Mouse (Mus musculus) urinary bladder, postnatal 36 days (tissue): ENCODE results near the gene Actn3.
"Not testable (repeated sequence)": the region's sequence is repeated elsewhere in the genome, so short reads cannot be mapped to it uniquely, and the experiment has no call there.

Source experiments
- DNase-seq, 2 experiments: peaks; one replicate each; pipeline ENCODE4 v3.0.0; 2022; ENCODE audit warnings: low spot score in 2 of 2, mixed read lengths in 1 of 2

Actn3 gene

DNA sequence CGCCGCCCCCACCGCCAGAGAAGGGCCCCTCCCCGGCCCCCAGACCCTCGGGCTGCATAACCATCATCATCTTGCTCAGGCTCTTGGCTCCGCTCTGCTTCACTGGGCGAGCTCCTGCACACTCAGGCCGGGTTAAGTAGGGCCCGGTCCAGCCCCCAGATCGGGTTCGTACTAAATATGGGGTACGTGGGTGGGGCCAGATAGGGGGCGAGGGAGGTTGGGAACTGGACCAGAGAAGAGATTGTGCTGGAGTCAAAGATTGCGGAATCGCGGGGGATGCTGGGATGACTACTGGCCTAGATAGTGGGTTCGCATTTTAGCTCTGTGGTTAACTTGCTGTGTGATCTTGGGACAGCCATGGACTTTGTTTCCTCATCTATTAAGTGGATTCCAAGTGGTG, at the start of gene Actn3:
Gene Actn3 (minus strand): TSS at position 125 of the 400 bp plus-strand sequence.
- peak; percentile 13 to 63 for DNase-seq

DNA sequence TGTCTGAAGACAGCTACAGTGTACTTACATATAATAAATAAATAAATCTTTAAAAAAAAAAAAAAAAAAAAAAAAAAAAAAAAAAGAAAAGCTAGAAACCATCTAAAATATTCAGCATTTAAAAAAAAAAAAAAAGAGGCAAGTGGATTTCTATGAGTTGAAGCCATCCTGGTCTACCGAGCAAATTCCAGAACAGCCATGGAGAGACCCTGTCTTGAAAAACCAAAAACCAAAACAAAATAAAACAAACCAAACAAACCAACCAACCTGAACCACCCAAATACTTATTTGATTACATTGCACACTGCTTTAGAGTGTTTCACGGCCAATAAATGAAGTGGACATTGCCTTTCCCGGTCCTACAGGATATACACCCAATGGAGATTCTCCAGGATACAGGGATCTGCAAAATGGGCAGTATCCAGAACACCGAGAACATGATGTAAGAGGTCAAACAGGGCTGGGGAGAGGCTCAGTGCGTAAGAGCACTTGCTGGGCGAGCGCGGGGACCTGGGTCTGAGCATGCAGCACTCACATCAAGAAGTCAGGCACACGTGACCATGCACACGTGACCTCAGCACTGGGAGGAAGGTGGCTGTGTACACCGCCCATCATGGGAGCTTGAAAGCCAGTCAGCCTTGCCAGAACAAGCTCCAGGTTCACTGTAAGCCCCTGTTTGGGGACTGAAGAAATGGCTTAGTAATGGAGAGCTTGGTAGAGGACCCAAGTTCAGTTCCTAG, 47.6 kb upstream of the Actn3 start:
- no peak for DNase-seq

DNA sequence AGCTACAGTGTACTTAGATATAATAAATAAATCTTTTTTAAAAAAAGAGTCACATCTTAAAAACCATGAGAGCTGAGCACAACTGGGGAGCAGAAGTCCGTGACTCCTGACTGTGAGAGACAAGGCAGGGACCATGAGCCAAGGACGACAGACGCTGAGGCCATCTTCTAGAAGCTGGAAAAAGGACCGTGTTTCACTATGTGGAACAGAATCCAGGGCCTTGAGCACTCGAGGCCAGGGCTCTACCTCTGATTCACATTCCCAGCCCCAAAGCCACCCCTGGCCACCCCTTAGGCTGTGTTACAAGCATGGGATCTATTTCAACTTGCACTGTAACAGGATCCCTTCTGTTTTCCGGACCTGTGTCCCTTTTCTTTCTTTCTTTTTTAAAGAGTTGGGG, 41.9 kb upstream of the Actn3 start:
- DNase-seq = no peak

DNA sequence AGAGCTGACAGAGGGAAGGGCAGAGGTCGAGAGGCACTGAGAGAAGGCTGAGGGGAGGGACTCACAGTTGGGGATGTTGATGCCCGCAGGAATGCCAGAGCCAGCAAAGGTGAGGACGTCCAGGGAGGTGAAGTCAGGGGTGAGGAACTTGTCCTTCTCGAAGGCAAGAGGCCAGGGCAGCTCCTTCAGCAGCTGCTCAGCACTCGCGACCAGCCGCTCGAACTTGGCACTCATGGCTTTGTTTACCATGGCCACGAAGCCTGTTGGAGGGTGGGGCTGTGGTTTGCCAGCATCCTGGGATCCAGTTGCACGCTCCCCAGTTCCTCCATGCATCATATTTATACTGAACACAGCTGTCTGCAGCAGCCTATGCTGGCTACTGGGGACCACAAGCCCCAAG, 39.1 kb upstream of the Actn3 start:
- DNase-seq = no peak

DNA sequence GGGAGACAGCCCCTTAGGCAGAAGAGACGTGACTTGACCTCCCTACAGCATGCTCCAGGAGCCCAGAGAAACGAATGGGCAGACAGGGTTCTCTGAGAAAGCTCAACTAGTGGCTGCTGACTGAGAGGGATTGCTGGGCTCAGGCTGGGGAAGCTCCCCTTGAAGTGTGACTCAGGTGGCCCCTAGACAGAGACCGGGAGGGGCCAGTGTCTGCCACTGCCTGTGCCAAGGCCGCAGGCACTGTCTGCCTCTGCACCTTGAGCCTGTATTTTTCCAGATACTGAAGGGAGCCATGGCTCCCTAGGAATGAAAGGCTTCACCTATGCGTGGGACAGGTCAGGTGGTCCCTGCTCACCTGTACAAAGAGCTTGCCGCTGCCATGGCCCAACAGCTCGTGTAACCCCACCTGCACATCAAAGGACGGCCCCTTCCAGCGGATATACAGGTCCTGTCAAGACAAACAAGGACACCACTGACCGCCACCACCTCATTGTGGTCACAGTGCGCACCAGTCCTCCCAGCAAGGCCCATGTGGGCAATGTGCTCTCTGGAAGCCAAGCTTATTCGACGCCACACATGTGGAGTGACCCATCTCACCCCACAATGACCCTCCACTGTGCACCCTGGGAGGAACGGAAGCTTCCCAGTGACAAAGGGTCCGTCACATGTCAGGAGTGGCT, 38.4 kb upstream of the Actn3 start:
- no peak for DNase-seq

DNA sequence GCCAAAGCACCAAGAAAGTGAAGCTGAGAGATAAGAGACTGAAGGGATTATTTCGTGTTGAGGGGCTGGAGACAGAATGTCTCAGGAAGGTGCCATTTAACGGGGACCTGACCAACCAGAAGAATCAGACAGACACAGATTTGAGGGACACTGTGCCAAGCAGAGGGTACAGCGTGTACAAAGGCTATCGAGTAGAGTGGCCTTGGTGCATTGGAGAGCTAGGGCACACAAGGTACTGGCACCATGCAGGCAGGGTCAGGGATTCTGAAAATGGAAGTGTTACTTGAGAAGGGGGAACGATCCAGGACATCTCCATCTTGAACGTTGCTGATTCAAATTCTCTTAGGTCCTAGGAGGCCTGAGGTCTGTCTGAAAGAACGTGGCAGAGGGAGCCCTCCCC, 31.7 kb upstream of the Actn3 start:
- DNase-seq = no peak

DNA sequence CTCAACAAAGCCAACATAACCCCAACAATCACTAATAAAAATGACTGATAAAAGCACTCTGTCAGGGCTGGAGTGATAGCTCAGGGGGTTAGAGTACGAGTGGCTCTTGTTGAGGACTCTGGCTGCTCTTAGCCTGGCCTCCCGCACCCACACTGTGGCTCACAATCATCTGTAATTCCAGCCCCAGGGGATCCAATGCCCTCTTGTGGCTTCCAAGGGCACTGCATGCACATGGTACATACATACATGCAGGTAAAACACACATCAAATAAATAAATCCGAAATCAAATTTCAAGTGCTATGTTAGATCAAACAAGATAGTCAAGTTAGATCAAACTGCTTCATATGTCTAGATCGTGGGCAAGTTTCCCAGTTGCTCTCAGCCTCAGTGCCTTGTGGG, 30.4 kb upstream of the Actn3 start:
- no peak for DNase-seq

DNA sequence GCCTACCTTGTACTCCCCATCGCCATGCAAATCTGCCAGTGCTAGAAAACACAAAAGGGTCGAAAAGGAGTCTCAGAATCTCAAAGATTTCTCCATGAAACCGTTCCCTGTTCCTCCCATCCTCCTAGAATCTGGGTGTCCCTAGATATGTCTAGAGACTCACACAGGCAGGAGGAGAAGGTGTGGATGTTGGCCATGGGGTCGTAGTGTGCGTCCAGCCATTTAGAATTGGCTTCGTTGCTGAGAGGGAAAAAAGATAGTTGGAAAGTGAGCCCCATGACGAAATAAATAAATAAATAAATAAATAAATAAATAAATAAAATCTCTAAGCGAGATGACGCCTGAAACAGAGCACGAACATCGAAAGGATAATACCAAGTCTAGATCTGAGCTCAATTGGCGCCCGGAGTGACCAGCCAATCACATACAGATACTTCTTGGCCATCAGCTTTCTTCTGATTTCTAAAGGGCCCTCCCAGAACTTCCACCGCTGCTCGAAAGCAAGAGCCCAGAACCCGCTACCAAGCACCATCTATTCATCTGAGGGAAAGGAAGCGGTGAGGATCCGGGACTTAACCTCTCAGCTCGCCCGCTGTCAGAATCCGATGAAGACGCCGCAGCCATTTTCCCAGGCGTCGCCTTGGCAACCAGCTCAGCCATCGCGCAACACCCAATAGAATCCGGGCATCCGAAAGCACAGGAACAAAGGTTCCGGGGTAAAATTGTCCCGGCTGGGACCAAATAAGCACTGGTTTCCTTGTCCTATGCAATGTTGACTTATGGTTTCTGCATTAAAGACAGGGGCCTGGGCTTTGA, 28.5 kb upstream of the Actn3 start, which contains the start of gene Bbs1:
Gene Bbs1 (minus strand): TSS at position 650 of the 816 bp plus-strand sequence.
- peak; percentile 63 to 75 for DNase-seq

DNA sequence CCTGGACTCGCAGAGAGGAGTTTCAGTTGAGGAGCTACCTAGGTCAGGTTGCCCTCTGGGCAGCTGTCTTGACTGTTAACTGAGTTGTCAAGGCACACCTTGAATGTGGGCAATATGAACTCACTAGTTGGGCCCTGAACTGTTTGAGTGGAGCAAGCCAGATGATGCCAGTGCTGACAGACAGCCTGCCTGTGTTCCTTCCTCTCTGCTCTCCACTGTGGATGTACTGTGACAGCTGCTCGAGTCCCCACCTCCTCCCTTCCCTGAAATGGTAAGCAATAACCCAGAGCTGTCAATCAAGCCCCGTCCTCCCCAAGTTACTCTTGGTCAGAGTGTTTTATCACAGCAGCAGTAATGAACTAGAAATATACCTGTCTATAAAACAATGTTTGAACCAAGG, 22.2 kb upstream of the Actn3 start:
- DNase-seq = no peak

DNA sequence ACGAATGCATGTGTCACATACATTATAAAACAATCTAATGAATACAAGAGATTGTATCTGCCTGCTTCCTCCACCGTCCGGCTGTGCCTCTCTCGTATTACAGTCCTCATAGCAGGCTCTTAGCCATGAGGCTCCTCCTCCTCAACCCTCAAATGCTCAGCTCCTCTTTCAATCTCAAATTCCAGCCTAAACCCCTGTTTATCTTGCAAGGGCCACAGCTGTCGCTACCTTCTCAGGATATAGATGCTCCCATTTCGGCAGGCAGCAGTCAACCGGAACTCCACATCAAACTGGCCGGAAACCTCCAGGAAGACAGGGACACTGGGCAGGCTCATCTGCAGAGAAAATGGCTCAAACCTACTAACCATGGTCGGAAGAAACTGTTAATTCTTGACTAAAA, 21.3 kb upstream of the Actn3 start:
- DNase-seq = no peak

DNA sequence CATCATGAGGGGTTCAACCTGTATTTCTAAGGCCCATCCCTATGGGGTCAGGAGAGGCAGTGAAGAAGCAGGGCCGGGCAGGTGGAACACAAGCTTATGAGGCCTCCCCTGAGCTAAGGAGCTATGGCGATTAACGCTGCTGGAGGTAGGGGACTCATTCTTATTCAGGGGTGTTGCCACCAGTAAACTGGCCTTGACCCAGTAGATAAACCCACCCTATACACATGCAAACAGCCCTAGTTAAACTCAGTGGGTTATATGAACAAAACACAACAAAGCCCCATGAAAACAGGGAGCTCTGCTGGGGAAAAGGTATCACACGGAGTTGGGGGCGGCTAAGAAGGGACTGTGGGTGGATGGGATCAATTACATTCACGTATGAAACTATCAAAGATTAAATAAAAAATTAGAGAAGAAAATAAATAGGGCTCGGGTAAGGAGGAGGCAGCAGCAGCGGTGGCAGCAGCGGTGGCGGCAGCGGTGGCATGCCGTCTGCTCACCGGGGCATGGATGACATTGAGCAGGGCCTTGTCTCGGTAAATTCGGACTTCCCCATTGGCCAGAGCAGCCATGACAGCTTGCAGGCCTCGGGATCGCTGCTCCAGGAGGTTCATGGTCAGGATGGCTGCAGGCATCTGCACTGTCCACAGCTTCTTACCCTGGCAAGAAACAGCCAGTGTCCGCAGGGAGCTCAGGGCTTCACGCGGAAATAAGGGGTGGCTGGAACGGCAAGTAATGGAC, 19.2 kb upstream of the Actn3 start:
- DNase-seq = no peak

DNA sequence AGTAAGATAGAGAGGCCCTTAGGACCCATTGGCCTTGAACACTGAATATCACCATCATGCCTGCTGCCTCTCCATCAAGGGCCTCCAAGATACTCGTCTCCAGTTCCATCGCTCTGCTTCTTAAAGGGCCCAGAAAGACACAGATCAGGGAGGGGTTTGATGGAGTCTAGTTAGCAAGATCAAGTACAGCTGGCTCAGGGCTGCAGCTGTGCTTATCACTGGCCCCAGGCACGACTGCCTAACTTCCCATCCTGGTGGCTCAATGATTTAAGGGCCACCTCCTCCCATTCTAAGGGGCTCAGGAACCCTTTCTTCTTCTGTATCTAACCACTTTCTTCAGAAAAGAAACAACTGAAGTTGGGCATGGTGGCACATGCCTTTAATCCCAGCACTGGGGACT, 14.1 kb upstream of the Actn3 start:
- DNase-seq = no peak

DNA sequence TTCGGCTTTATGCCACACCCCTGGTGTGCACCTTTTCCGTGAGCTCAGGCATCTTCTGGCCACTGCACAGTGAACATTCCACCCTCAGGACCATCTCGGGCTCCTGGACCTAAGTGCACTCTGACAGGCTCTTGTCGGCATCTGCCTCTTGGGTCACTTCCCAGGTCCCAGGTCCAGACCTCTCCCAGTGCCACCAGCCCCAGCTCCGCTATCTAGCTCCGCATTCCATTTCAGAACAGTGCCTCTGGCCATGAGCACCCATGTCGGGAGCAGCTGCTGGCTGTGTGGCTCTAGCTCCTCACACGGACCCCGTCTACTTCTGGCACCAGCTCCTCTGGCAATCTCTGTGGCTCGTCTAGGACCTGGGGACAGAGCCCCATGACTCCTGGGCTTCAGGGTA, 12.1 kb upstream of the Actn3 start:
- no peak for DNase-seq

DNA sequence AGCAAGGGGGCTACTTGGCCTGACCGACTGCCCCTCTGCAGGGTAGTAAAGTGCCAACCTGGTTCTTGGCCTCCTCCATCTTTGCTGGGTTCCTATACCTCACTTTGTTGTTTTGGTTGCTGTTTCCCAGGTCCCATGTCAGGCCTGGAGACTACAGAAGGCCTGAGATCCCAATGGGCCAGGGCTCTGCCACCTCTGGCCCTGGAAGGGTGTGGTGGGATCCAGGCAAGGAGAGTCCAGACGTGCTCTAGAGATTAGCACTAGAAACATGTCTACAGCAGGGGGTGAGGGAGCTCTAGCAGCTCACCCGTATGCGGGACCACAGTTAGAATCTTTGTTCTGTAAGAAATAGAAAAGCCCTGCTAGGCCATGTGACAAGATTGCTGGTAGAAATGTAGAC, 6.3 kb upstream of the Actn3 start:
- DNase-seq = no peak

DNA sequence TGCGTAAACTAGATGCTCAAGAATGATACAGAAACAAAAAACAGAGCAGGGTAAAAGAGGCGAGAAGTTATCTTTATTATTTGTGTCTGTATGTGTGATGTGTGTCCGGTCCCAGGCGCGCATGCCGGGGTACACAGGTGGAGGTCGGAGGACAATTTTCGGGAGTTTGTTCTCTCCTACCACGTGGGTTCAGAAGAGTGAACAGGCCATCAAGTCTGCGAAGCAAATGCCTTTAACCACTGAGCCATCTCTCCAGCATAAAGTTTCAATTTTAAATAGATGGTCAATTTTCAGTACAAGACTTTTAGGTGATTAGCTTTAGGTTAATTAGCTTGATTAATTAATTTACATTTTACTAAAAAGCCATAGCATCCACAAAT, 1.6 kb upstream of the Actn3 start:
- no peak for DNase-seq

DNA sequence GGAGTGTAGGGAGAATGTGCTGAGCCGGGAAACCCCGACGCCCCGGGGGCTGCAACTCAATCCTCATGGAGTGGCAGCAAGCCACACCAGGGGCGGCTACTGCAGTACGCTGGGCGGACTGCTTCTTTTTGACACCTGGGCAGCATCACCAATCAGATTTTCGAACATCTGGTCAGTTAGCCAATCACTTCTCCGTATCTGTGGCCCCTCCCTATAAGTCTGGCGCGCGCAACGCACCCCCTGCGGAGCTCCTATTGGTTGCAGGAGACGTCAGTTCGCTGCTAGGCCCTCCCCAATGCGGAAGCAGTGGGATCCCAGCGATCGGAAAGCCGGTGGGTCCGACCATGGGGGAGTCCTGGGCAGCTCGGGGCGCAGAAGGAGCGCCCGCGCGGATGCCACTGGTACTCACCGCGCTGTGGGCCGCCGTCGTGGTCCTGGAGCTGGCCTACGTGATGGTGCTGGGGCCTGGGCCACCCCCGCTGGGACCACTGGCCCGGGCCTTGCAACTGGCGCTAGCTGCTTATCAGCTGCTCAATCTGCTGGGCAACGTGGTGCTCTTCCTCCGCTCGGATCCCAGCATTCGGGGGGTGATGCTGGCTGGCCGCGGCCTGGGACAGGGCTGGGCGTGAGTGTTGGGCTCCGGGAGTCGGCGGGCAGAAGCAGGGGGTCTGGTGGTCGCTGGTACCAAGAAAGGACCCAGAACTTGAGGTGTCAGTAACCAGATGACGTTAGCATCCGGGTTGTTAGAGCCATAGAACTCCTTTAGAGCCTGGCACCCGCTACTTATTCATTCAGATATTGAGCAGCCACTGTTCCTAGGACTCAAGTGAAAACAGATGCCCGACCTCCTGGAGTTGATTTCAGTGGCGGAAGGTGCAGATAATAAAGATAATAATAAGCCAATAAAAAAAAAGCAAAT, 955 bp upstream of the Actn3 start, which contains the start of gene Zdhhc24:
Gene Zdhhc24 (plus strand): TSS at position 264 of the 919 bp plus-strand sequence.
- DNase-seq = peak; percentile 96 to 97

DNA sequence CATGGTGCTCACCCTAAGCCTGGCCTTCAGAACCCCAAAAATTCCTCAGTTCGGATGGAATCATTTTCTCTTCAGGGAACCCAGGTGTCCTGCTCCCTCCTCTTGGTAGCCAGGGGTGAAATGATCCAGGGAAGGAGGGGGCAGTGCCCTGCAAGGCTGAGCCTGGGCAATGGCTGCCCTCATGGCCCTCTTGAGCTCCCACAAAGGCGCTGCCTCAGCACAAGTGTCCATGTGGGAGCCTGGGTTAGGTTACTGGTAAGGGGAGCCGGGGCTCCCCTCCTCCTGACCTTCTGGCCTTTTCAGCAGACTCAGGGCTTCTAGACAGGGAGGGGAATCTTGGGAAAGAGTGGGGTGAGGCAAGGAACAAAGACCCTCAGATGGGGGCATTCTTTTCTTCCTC, 954 bp downstream of the Actn3 start:
- no peak for DNase-seq

DNA sequence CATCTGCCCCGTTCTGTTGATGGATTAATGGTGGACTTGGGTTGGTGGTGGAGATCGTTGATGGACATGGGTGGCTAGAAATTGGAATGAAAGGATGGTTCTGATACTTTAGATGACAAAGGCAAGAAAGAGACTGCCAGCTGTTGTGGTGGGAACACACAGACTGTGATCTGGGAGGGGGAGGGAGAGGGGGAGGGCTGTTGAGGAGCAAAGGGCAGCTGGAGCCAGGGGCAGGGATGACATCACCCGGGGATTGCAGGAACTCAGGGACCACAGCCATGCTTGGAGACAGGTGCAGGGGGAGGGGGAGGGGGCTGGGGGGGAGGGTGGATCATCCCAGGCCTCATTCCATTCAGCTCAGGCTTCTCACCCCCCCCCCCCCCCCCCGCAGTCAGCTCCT, 1.5 kb downstream of the Actn3 start:
- no peak for DNase-seq

DNA sequence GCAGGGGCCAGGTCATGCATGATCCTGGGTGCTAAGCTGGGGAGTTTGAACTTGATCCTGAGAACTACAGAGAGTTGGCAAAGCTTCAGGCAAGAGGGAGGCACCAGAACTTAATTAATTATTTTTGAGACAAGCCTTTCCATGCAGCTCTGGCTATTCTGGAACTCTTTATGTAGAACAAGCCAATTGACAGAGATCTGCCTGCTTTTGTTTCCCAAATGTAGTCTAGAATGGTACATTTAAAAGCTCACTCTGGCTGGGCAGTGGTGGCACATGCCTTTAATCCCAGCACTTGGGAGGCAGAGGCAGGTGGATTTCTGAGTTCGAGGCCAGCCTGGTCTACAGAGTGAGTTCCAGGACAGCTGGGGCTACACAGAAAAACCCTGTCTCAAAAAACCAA, 3.1 kb downstream of the Actn3 start:
- DNase-seq = not testable (repeated sequence)

DNA sequence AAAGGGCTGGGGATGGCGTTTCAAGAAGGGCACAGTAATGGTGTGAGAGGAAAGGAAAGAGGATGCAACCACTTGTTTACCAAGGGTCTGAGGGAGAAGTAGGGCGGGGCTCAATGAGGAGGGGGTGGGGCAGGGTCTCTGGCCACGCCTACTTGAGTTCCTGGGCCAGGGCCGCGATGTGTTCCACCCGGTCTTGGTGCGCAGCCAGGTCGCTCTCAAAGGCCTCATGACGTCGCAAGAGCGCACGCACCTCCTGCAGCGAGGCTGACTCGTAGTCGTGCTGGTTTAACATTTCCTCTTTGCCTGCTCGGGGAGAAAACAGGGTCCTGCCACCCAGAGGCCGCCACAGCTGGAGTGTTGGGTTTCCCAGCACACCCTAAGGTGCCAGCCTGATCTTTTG, 12.6 kb downstream of the Actn3 start:
- no peak for DNase-seq

DNA sequence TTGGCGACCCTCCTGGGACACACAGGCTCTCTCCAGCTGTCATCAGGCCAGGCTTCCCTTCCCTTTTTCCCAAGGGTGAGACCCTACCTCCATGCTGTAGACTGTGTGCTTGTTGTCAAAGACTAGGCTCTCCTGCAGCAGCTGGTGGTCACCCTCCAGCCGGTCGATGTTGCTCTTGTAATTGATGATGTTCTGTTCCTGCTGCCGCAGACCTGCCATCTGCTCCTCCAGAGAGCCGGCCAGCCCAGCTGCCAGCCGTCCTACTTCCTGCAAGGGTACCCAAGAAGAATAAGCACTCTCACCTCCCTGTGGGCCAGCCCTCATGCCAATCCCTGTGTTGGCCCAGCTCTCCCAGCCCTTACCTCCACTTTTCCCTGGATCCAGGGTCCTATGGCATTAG, 14.7 kb downstream of the Actn3 start:
- no peak for DNase-seq
